Mouse (Mus musculus): ENCODE results near the gene Lrmda. TPM values are rescaled to one million over a fixed set of nuclear protein-coding genes. Genes with fewer than 3 reads are reported as not detected.

Lrmda gene
- total and polyA plus RNA-seq, 2 experiments: 0.18 to 0.50 TPM

DNA sequence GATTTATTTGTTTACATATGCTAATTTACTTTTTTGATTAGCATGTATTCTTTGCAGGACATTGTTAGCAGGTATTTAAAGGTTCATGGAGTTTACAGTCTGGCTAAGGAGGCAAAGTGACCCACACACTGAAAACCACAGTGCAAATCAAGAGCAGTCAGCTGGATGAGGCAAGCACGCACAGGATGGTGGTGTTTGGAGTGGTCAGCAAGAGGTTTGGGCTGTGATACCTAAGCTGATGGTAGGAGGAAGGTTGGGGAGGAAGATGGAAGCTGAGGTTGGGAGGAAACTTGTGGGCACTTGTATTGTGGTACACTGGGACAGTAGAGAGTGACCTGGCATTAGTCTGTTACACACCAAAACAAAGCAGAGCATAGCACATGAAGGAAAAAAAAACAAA lies 191.1 kb downstream of the Lrmda start:
- Histone ChIP-seq H3K36me3 (ENCODE audit: control insufficient read depth, insufficient read depth, low read length) (no peaks in the 10 kb centered on the region), H3K4me3 (ENCODE audit: insufficient read depth, low read depth, low read length) (no peak overlapping the region), H3K79me2 (ENCODE audit: control insufficient read depth, insufficient read depth, low read length) (no peaks in the 10 kb centered on the region), H3K27me3 (ENCODE audit: control insufficient read depth, insufficient read depth, low read length) (no peaks in the 10 kb centered on the region), H3K4me1 (ENCODE audit: control insufficient read depth, insufficient read depth, low read length) (no peaks in the 10 kb centered on the region), H3K27ac (replicated peaks; ENCODE audit: insufficient read depth, low read depth, low read length) (no peak overlapping the region), H3K9ac (ENCODE audit: low read depth, low read length) (no peak overlapping the region)
- TF ChIP-seq POLR2A (IDR thresholded peaks at IDR 0.05; ENCODE audit: extremely low read depth, insufficient read depth, low read length) (no peak), CTCF (IDR thresholded peaks at IDR 0.05; ENCODE audit: low read depth, low read length) (no peak)
- 90% methylated on average over 1 of the region's 1 CpGs for WGBS
- DNase-seq (ENCODE audit: extremely low read depth, low read depth, low spot score): no peak

DNA sequence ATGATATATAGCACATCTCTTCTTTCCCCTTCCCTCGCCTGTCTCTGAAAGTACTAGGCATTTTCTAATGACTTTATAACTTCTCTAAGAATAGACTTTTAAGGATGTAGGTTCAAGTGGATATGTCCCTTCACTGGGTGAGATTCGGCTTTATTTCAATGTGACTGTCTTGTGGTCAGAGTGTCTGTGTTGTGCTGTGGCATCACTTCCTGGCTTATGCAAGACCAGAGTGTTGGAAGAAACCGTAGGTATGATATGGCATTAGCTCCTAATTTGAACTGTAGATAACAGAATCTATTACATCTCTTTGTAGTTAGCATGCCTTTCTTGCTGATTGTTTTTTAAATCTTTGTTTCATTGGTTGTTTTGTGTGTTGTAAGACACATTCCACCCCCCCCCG lies 198.7 kb downstream of the Lrmda start:
- H3K27me3 ChIP-seq (ENCODE audit: control insufficient read depth, insufficient read depth, low read length): no peaks in the 10 kb centered on the region
- no peak for DNase-seq (ENCODE audit: extremely low read depth, low read depth, low spot score)
- no peak overlapping the region for H3K4me3 ChIP-seq (ENCODE audit: insufficient read depth, low read depth, low read length)
- 86% methylated on average over 4 of the region's 4 CpGs for WGBS
- H3K9ac ChIP-seq (ENCODE audit: low read depth, low read length): no peak overlapping the region
- no peaks in the 10 kb centered on the region; the same call in 1 of the 2 replicates for H3K4me1 ChIP-seq (ENCODE audit: control insufficient read depth, insufficient read depth, low read length)
- TF ChIP-seq POLR2A (IDR thresholded peaks at IDR 0.05; ENCODE audit: extremely low read depth, insufficient read depth, low read length): no peak
- no peak for TF ChIP-seq CTCF (IDR thresholded peaks at IDR 0.05; ENCODE audit: low read depth, low read length)
- H3K79me2 ChIP-seq (ENCODE audit: control insufficient read depth, insufficient read depth, low read length): no peaks in the 10 kb centered on the region
- H3K27ac ChIP-seq (replicated peaks; ENCODE audit: insufficient read depth, low read depth, low read length): no peak overlapping the region
- H3K36me3 ChIP-seq (ENCODE audit: control insufficient read depth, insufficient read depth, low read length): no peaks in the 10 kb centered on the region

DNA sequence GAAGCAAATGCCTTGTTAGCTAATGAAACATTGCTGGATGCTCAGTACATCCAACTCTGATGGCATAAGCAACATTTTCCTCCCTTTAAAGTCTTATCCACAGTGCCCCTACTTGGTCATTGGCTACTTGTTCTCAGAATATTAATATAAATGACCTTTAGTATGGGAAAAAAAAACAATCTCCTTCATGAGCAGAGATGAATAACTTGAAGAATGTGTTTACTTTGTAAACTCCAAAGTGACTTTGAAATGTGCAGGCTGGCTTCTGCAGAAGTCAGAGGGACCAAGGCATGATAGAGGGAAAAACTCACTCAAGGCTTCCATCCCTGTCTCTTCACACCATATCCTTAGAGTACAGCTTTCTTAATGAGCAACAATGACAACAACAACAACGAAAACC lies 202.5 kb downstream of the Lrmda start:
- 90% methylated on average over 1 of the region's 1 CpGs for WGBS
- H3K36me3 ChIP-seq (ENCODE audit: control insufficient read depth, insufficient read depth, low read length): no peaks in the 10 kb centered on the region
- H3K27me3 ChIP-seq (ENCODE audit: control insufficient read depth, insufficient read depth, low read length): no peaks in the 10 kb centered on the region
- no peaks in the 10 kb centered on the region; the same call in 1 of the 2 replicates for H3K4me1 ChIP-seq (ENCODE audit: control insufficient read depth, insufficient read depth, low read length)
- no peak for DNase-seq (ENCODE audit: extremely low read depth, low read depth, low spot score)
- no peak overlapping the region for H3K27ac ChIP-seq (replicated peaks; ENCODE audit: insufficient read depth, low read depth, low read length)
- no peak for TF ChIP-seq POLR2A (IDR thresholded peaks at IDR 0.05; ENCODE audit: extremely low read depth, insufficient read depth, low read length)
- H3K4me3 ChIP-seq (ENCODE audit: insufficient read depth, low read depth, low read length): no peak overlapping the region
- H3K79me2 ChIP-seq (ENCODE audit: control insufficient read depth, insufficient read depth, low read length): no peaks in the 10 kb centered on the region
- H3K9ac ChIP-seq (ENCODE audit: low read depth, low read length): no peak overlapping the region

DNA sequence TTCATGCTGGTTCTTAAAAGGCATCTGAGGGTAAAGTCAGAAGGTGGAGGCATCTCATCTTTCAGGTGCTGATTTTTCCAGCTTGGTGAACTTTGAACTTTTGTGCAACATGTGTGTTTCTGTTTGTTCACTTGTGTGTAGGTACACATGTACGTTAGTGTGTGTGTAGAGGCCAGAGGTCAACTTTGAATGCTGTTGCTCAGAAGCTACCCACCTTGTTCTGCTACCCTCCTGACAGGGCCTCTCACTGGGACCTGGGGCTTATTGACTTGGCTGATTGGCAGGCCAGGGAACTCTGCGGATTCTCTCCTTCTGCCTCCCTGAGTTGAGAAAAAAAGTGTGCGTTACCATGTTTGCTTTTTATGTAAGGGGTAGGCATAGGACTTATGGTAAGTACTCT lies 203.1 kb downstream of the Lrmda start:
- Histone ChIP-seq H3K27me3 (ENCODE audit: control insufficient read depth, insufficient read depth, low read length) (no peaks in the 10 kb centered on the region), H3K27ac (replicated peaks; ENCODE audit: insufficient read depth, low read depth, low read length) (no peak overlapping the region), H3K36me3 (ENCODE audit: control insufficient read depth, insufficient read depth, low read length) (no peaks in the 10 kb centered on the region), H3K9ac (ENCODE audit: low read depth, low read length) (no peak overlapping the region), H3K4me1 (ENCODE audit: control insufficient read depth, insufficient read depth, low read length) (no peaks in the 10 kb centered on the region; the same call in 1 of the 2 replicates), H3K79me2 (ENCODE audit: control insufficient read depth, insufficient read depth, low read length) (no peaks in the 10 kb centered on the region), H3K4me3 (ENCODE audit: insufficient read depth, low read depth, low read length) (no peak overlapping the region)
- TF ChIP-seq POLR2A (IDR thresholded peaks at IDR 0.05; ENCODE audit: extremely low read depth, insufficient read depth, low read length) (no peak), CTCF (IDR thresholded peaks at IDR 0.05; ENCODE audit: low read depth, low read length) (no peak)
- 59% methylated on average over 3 of the region's 3 CpGs for WGBS
- peak; percentile 26 for DNase-seq (ENCODE audit: extremely low read depth, low read depth, low spot score)

DNA sequence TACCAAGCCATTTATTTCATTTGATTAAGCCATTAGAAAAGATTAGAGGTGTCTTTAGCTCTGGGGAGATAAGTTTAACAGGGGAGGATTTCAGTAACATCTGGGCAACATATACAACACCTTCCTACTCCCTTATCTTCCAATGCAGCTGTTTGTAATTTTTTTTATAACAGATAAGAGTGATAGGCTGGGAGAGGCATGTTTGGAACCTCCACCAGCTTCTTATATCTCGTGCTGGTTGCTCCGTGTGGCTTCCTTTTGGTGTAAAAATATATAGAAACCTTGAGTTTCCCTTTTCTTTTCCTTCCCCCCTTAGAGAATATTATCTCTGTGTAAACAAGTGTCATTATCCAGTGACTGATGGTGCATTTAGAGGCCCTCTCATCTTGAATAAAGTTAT lies 206.7 kb downstream of the Lrmda start:
- H3K9ac ChIP-seq (ENCODE audit: low read depth, low read length): no peak overlapping the region
- WGBS: 74% methylated on average over 2 of the region's 2 CpGs
- no peaks in the 10 kb centered on the region for H3K36me3 ChIP-seq (ENCODE audit: control insufficient read depth, insufficient read depth, low read length)
- H3K27ac ChIP-seq (replicated peaks; ENCODE audit: insufficient read depth, low read depth, low read length): no peak overlapping the region
- no peak for TF ChIP-seq CTCF (IDR thresholded peaks at IDR 0.05; ENCODE audit: low read depth, low read length)
- TF ChIP-seq POLR2A (IDR thresholded peaks at IDR 0.05; ENCODE audit: extremely low read depth, insufficient read depth, low read length): no peak
- H3K79me2 ChIP-seq (ENCODE audit: control insufficient read depth, insufficient read depth, low read length): no peaks in the 10 kb centered on the region
- H3K27me3 ChIP-seq (ENCODE audit: control insufficient read depth, insufficient read depth, low read length): no peaks in the 10 kb centered on the region
- DNase-seq (ENCODE audit: extremely low read depth, low read depth, low spot score): no peak
- H3K4me1 ChIP-seq (ENCODE audit: control insufficient read depth, insufficient read depth, low read length): no peaks in the 10 kb centered on the region; the same call in 1 of the 2 replicates
- no peak overlapping the region for H3K4me3 ChIP-seq (ENCODE audit: insufficient read depth, low read depth, low read length)

DNA sequence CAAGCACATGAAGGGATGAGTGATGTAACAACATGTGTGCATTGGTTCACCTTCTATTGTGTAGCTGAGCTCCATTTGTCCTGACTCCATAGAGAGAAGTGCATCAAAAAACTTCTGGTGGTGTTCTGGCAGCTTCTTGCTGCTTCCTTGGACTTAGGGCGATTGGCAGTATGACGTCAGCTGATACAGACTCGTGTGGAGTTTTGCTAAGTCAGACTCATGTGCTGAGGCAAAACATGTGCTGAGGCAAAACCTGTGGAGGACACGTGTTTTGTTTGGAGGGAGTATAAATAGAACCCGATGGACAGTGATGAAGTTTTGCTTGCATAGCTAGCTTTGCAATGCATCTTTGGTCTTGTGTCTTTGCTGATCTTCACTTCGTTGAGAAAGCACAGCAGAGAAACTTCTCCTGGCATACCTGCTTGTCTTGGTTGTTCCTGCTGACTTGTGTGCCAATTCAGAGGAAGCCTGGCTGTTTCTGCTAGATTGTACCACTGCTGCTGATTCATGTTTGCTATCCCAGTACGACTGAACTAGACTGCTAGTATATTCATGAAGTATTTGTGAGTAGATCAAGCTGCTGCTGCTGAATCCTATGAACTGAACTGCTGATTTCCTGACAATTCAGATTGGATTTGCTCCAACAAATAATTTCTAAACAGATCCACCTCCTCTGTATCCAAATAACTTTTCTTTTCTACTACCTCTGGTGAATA lies 208.9 kb downstream of the Lrmda start:
- Histone ChIP-seq H3K27ac (replicated peaks; ENCODE audit: insufficient read depth, low read depth, low read length) (no peak overlapping the region), H3K79me2 (ENCODE audit: control insufficient read depth, insufficient read depth, low read length) (no peaks in the 10 kb centered on the region)
- no peak for DNase-seq (ENCODE audit: extremely low read depth, low read depth, low spot score)

More for the DNA sequence above, 208.9 kb downstream of the Lrmda start:
- no peak overlapping the region for H3K4me3 ChIP-seq (ENCODE audit: insufficient read depth, low read depth, low read length)
- no peak overlapping the region for H3K9ac ChIP-seq (ENCODE audit: low read depth, low read length)
- H3K36me3 ChIP-seq (ENCODE audit: control insufficient read depth, insufficient read depth, low read length): no peaks in the 10 kb centered on the region
- H3K4me1 ChIP-seq (ENCODE audit: control insufficient read depth, insufficient read depth, low read length): no peaks in the 10 kb centered on the region
- H3K27me3 ChIP-seq (ENCODE audit: control insufficient read depth, insufficient read depth, low read length): no peaks in the 10 kb centered on the region
- 85% methylated on average over 7 of the region's 7 CpGs for WGBS
- no peak for TF ChIP-seq CTCF (IDR thresholded peaks at IDR 0.05; ENCODE audit: low read depth, low read length)
- TF ChIP-seq POLR2A (IDR thresholded peaks at IDR 0.05; ENCODE audit: extremely low read depth, insufficient read depth, low read length): no peak

Data from liver, adult 2 months (tissue).